Mouse (Mus musculus) limb, embryonic 11.5 days (tissue): ENCODE measurements at regions not wholly inside any gene's neighbourhood (a gene's known extent, or its start where the extent isn't known, plus 50 kb on each side); places are given as distances from the start of the nearest gene placed in this dataset.

Source experiments
- ATAC-seq: fragments of 200-750 bp; cut with Nextera tagmentation; 2 replicates; pipeline ENCODE4 v1.8.0; 2017; ENCODE audit warnings: low read depth; ENCODE audit not compliant: insufficient number of reproducible peaks, low FRiP score, low TSS enrichment
- DNase-seq: peaks from one replicate; pipeline ENCODE4 v3.0.0-alpha.2; 2015; ENCODE audit warnings: low spot score
- H3K27ac ChIP-seq: fragments of 300-500 bp; sonication (generic); replicated peaks from 2 replicates; pipeline ENCODE4 v1.5.1; 2014; ENCODE audit warnings: low read depth, mild to moderate bottlenecking, low read length
- H3K27me3 ChIP-seq: fragments of 300-500 bp; sonication (generic); 2 replicates; pipeline ENCODE4 v1.6.1; 2014; ENCODE audit warnings: mild to moderate bottlenecking, low read length, mixed read lengths; ENCODE audit not compliant: control insufficient read depth, insufficient read depth
- H3K36me3 ChIP-seq: fragments of 300-500 bp; sonication (generic); 2 replicates; pipeline ENCODE4 v1.6.1; 2014; ENCODE audit warnings: mild to moderate bottlenecking, low read length, moderate library complexity, mixed read lengths; ENCODE audit not compliant: control insufficient read depth, insufficient read depth
- H3K4me1 ChIP-seq: fragments of 300-500 bp; sonication (generic); 2 replicates; pipeline ENCODE4 v1.6.1; 2014; ENCODE audit warnings: low read length, mixed read lengths; ENCODE audit not compliant: control insufficient read depth, insufficient read depth
- H3K4me2 ChIP-seq: fragments of 300-500 bp; sonication (generic); 2 replicates; pipeline ENCODE4 v1.6.1; 2014; ENCODE audit warnings: low read depth, mild to moderate bottlenecking, moderate library complexity; ENCODE audit not compliant: severe bottlenecking
- H3K4me3 ChIP-seq: fragments of 300-500 bp; sonication (generic); 2 replicates; pipeline ENCODE4 v1.5.1; 2014; ENCODE audit warnings: low read depth, low read length
- H3K9ac ChIP-seq: fragments of 300-500 bp; sonication (generic); 2 replicates; pipeline ENCODE4 v1.6.1; 2014; ENCODE audit warnings: mild to moderate bottlenecking, low read length
- H3K9me3 ChIP-seq: fragments of 300-500 bp; sonication (generic); 2 replicates; pipeline ENCODE4 v1.6.1; 2016; ENCODE audit warnings: low read length; ENCODE audit not compliant: control insufficient read depth
- WGBS: fragments of 180-500 bp; shearing (Covaris S2); extraction: QIAGEN DNeasy Blood & Tissue Kit; methylation state at CpG from one replicate; pipeline ENCODE4 v1.1.7; 2014; 5-methylcytosine and 5-hydroxymethylcytosine counted together

GRCm38 (mm10) chr3:57093201-57093940, 208.4 kb downstream of the Tm4sf1 start:
- WGBS, result 87% methylated on average over 1 of the region's 1 CpGs
- no peaks in the 10 kb centered on the region for H3K27me3 ChIP-seq
- H3K4me3 ChIP-seq, result no peak overlapping the region
- H3K27ac ChIP-seq, result no peak overlapping the region
- no peaks in the 10 kb centered on the region for H3K36me3 ChIP-seq
- no peak overlapping the region for H3K4me2 ChIP-seq
- no peaks in the 10 kb centered on the region for H3K9me3 ChIP-seq
- no peaks in the 10 kb centered on the region for H3K4me1 ChIP-seq
- DNase-seq (no peak), ATAC-seq (no peak)
- H3K9ac ChIP-seq, result no peak overlapping the region

GRCm38 (mm10) chr3:57074516-57074915, 227.3 kb downstream of the Tm4sf1 start:
- WGBS, result 95% methylated on average over 1 of the region's 1 CpGs
- no peak overlapping the region for H3K4me3 ChIP-seq
- H3K9me3 ChIP-seq, result no peaks in the 10 kb centered on the region
- DNase-seq, result no peak
- no peaks in the 10 kb centered on the region for H3K36me3 ChIP-seq
- H3K4me1 ChIP-seq, result no peaks in the 10 kb centered on the region
- H3K27me3 ChIP-seq, result no peaks in the 10 kb centered on the region
- no peak overlapping the region for H3K27ac ChIP-seq
- no peak overlapping the region for H3K4me2 ChIP-seq
- no peak overlapping the region for H3K9ac ChIP-seq
- no peak for ATAC-seq

- WGBS, result 86% methylated on average over 4 of the region's 4 CpGs
- ATAC-seq, result no peak
- Histone ChIP-seq H3K27me3 (no peaks in the 10 kb centered on the region), H3K4me1 (no peaks in the 10 kb centered on the region), H3K9me3 (no peaks in the 10 kb centered on the region), H3K4me3 (no peak overlapping the region), H3K4me2 (no peak overlapping the region), H3K9ac (no peak overlapping the region), H3K36me3 (no peaks in the 10 kb centered on the region), H3K27ac (no peak overlapping the region)
- DNase-seq, result no peak
Measured at GRCm38 (mm10) chr3:57073962-57074506, 227.8 kb downstream of the Tm4sf1 start.

GRCm38 (mm10) chr3:57033021-57033420, 268.8 kb downstream of the Tm4sf1 start:
- Histone ChIP-seq H3K9ac (no peak overlapping the region), H3K27me3 (no peaks in the 10 kb centered on the region), H3K4me3 (no peak overlapping the region), H3K9me3 (no peaks in the 10 kb centered on the region), H3K4me2 (no peak overlapping the region), H3K36me3 (no peaks in the 10 kb centered on the region), H3K4me1 (no peaks in the 10 kb centered on the region), H3K27ac (no peak overlapping the region)
- no peak for ATAC-seq
- DNase-seq, result no peak

- no peaks in the 10 kb centered on the region for H3K4me1 ChIP-seq
- H3K27me3 ChIP-seq, result no peaks in the 10 kb centered on the region
- no peaks in the 10 kb centered on the region for H3K36me3 ChIP-seq
- ATAC-seq (no peak), DNase-seq (no peak)
- H3K4me2 ChIP-seq, result no peak overlapping the region
- H3K4me3 ChIP-seq, result no peak overlapping the region
- no peaks in the 10 kb centered on the region for H3K9me3 ChIP-seq
- H3K9ac ChIP-seq, result no peak overlapping the region
- no peak overlapping the region for H3K27ac ChIP-seq
Measured at GRCm38 (mm10) chr3:57018171-57018570, 283.6 kb downstream of the Tm4sf1 start.

GRCm38 (mm10) chr3:56981305-56981660, 320.5 kb downstream of the Tm4sf1 start:
- Histone ChIP-seq H3K27ac (no peak overlapping the region), H3K9me3 (no peaks in the 10 kb centered on the region), H3K4me2 (no peak overlapping the region), H3K4me1 (no peaks in the 10 kb centered on the region), H3K4me3 (no peak overlapping the region), H3K36me3 (no peaks in the 10 kb centered on the region), H3K9ac (no peak overlapping the region), H3K27me3 (no peaks in the 10 kb centered on the region)
- ATAC-seq, result no peak
- no peak for DNase-seq
- WGBS, result 85% methylated on average over 2 of the region's 2 CpGs

- DNase-seq, result no peak
Measured at GRCm38 (mm10) chr3:56980593-56981304, 321.0 kb downstream of the Tm4sf1 start.

GRCm38 (mm10) chr3:56966008-56966407, 335.8 kb downstream of the Tm4sf1 start:
- H3K9me3 ChIP-seq, result no peaks in the 10 kb centered on the region
- no peaks in the 10 kb centered on the region for H3K4me1 ChIP-seq
- no peak overlapping the region for H3K27ac ChIP-seq
- H3K4me2 ChIP-seq, result no peak overlapping the region
- 72% methylated on average over 1 of the region's 1 CpGs for WGBS
- no peak for DNase-seq
- no peaks in the 10 kb centered on the region for H3K36me3 ChIP-seq
- no peak for ATAC-seq
- H3K4me3 ChIP-seq, result no peak overlapping the region
- no peaks in the 10 kb centered on the region for H3K27me3 ChIP-seq
- H3K9ac ChIP-seq, result no peak overlapping the region

More at GRCm38 (mm10) chr3:56980593-56981304, 321.0 kb downstream of the Tm4sf1 start:
- Histone ChIP-seq H3K4me2 (no peak overlapping the region), H3K9ac (no peak overlapping the region), H3K4me3 (no peak overlapping the region), H3K36me3 (no peaks in the 10 kb centered on the region), H3K4me1 (no peaks in the 10 kb centered on the region), H3K27me3 (no peaks in the 10 kb centered on the region), H3K9me3 (no peaks in the 10 kb centered on the region), H3K27ac (no peak overlapping the region)
- WGBS, result 77% methylated on average over 3 of the region's 3 CpGs
- no peak for ATAC-seq
